Mouse (Mus musculus): ENCODE measurements around the gene Ssb. TPM values are rescaled to one million over a fixed set of nuclear protein-coding genes. Genes with fewer than 3 reads are reported as not detected.

Gene Ssb
- polyA plus RNA-seq, 1 experiment from 2014 or later: 271 TPM

DNA sequence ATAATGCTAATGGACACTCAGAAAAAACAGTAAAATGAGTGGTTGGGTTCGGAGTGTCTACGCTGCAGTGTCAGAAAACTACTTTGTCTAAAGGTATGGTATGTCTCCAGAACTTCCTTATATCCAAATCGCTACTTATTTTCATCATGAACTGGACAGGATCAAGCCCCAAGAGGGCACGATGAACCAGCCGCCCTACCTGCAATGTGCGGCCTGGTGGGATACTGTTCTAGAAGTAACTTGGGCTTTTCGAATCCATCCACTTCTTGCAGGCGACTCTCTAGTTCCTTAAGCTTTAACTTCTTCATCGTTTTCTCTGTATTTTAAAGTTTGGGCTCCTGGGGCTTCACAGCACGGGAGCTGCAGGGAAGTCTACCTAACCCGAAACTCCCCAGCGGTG is 23.7 kb downstream of the Ssb start:
- Histone ChIP-seq H3K27ac (peak overlapping the region; percentile 52; the same call in 1 of the 2 replicates), H3K36me3 (replicated peaks) (no peaks in the 10 kb centered on the region), H3K27me3 (replicated peaks) (no peaks in the 10 kb centered on the region), H3K4me3 (peak overlapping the region; percentile 59), H3K9ac (peak overlapping the region; percentile 63), H3K4me2 (peak overlapping the region; percentile 75), H3K4me1 (peaks cover 16% of the 10 kb centered on the region), H3K9me3 (no peaks in the 10 kb centered on the region)
- peak; percentile 11; the same call in 1 of the 2 replicates for ATAC-seq (replicated peaks)
- 8% methylated on average over 12 of the region's 12 CpGs for WGBS

DNA sequence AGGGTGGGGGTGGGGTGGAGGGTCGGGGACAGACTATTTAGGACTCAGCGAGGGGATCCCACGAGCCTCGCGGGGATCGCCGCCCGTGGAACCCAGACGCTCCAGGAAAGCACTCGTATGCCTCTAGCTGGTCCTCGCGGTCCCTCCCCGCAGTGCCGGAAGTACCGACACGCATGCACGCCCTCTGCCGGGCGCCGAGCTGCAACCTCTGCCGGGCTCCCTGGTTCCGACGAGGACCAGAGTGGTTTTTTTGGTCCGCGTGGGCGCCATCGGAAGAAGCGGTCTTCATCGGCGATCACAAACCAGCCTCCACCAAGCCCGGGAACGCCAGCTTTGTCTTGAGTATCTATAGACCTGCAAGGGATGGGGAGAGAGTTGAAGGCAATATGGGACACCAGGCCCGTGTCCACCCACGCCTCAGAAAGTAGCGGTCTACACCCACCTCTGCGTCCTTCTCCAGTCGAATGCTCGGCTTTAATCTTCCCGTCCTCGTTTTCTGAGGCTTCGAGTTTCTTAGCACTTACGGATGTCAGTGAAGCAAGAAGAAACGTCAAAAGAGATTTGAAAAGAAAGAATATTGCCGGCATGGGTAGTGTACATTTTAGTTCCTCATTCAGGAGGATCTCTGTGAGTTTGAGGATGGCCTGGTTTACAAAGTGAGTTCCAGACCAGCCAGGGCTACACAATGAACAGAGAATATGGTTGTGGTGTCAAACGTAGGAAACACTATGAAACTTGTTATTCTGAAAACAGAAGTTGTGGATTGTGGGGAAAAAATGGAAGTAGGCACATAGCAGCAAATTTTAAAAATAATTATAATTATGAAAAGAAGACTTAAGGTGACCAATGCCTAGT is 24.3 kb downstream of the Ssb start, which contains the start of gene Mettl5:
Gene Mettl5 (minus strand): TSS at position 165 of the 855 bp plus-strand sequence.
- WGBS: 2% methylated on average over 44 of the region's 45 CpGs
- H3K27me3 ChIP-seq (replicated peaks): no peaks in the 10 kb centered on the region
- peaks cover 16% of the 10 kb centered on the region for H3K4me1 ChIP-seq
- H3K36me3 ChIP-seq (replicated peaks): no peaks in the 10 kb centered on the region
- peak within 1 kb of the TSS; percentile 75 for H3K4me2 ChIP-seq
- no peaks in the 10 kb centered on the region for H3K9me3 ChIP-seq
- H3K9ac ChIP-seq: peak within 1 kb of the TSS; percentile 63
- peak; percentile 95 for ATAC-seq (replicated peaks)
- H3K27ac ChIP-seq: peak within 1 kb of the TSS; percentile 52
- H3K4me3 ChIP-seq: peak within 1 kb of the TSS; percentile 59

DNA sequence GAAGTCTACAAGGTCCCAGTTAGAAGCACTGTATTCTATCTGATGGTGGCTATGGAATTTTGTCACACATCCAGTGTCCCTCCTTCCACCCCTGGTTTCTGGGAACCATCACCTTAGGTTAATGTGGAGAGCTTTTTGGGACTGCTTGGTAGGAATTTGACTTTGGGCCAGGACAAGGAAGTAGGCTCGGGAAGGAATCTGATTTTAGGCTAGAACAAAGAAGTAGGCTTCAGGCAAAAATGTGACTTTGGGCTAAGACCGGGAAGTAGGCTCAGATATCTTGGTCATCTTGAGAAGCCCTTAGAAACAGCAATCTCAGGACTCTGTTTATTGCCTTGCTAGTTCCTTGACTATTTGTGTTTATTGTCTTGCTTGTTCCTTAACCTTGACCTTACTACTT is 27.6 kb downstream of the Ssb start:
- no peak for ATAC-seq (replicated peaks)

DNA sequence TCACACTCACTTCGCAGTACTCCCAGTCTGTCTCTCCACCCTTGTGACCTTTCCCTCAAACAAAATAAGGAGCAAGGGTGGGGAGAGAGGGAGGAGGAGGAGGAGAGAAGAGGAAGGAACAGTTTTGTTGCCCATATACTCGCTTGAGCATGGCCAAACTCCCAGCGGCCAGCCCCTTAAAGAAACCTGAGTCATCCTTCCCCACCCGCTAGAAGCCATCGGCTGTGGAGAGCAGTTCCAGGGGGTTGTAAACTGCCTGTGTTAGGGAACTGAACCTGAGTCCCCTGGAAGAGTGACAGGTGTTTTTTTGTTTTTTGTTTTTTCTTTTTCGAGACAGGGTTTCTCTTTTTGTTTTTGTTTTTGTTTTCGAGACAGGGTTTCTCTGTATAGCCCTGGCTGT is 29.5 kb downstream of the Ssb start:
- no peaks in the 10 kb centered on the region for H3K27me3 ChIP-seq (replicated peaks)
- no peak for ATAC-seq (replicated peaks)
- WGBS: 67% methylated on average over 7 of the region's 7 CpGs
- H3K4me3 ChIP-seq: no peak overlapping the region
- H3K4me1 ChIP-seq: peaks cover 4% of the 10 kb centered on the region; the same call in 1 of the 2 replicates
- H3K9me3 ChIP-seq: no peaks in the 10 kb centered on the region
- H3K9ac ChIP-seq: no peak overlapping the region
- no peaks in the 10 kb centered on the region for H3K36me3 ChIP-seq (replicated peaks)
- H3K4me2 ChIP-seq: no peak overlapping the region
- no peak overlapping the region for H3K27ac ChIP-seq

More for the DNA sequence above, 27.6 kb downstream of the Ssb start:
- H3K9me3 ChIP-seq: no peaks in the 10 kb centered on the region
- H3K27me3 ChIP-seq (replicated peaks): no peaks in the 10 kb centered on the region
- WGBS: 77% methylated on average over 2 of the region's 2 CpGs
- H3K4me2 ChIP-seq: no peak overlapping the region
- H3K4me1 ChIP-seq: peaks cover 16% of the 10 kb centered on the region
- H3K36me3 ChIP-seq (replicated peaks): no peaks in the 10 kb centered on the region
- no peak overlapping the region for H3K27ac ChIP-seq
- H3K9ac ChIP-seq: no peak overlapping the region
- H3K4me3 ChIP-seq: no peak overlapping the region

DNA sequence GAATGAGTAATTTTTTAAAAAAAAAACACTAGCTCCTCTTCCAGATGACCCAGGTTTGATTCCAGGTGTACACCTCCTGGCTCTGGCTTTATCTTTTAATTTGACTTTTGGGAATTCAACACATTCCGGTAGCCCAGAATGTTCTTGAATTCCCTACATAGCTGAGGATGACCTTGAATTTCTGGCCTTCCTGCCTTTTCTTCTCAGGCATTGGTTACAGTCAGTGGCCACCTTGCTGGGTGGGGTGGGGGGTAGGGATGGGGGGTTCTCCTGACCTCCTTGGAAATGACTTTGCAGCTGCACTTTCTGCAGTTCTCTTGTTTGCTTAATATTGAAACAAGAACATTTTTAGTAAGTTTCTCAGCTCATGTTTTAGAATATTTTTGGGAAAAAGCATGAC is 31.8 kb downstream of the Ssb start:
- H3K27me3 ChIP-seq (replicated peaks): no peaks in the 10 kb centered on the region
- no peak overlapping the region for H3K9ac ChIP-seq
- H3K4me2 ChIP-seq: no peak overlapping the region
- H3K4me3 ChIP-seq: no peak overlapping the region
- no peaks in the 10 kb centered on the region for H3K36me3 ChIP-seq (replicated peaks)
- 88% methylated on average over 1 of the region's 1 CpGs for WGBS
- no peak overlapping the region for H3K27ac ChIP-seq
- no peaks in the 10 kb centered on the region for H3K9me3 ChIP-seq
- peaks cover 2% of the 10 kb centered on the region; the same call in 1 of the 2 replicates for H3K4me1 ChIP-seq
- ATAC-seq (replicated peaks): no peak

DNA sequence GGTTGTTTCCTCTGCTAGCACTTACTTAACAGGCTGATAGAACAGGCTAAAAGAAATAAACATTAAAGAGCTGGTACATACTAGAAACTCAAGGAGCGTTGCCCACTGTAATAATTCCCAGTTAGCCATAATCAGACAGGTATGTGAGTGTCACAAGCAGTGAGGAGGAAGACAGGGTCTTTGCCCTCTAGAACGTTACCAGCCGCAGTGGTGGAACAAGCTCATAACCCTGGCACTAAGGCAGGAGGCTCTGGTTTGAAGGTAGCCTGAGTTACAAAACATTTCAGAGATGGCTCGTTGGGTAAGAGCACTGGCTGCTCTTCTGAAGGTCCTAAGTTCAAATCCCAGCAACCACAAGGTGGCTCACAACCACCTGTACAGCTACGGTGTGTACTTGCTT is 32.5 kb downstream of the Ssb start:
- Histone ChIP-seq H3K4me1 (peaks cover 9% of the 10 kb centered on the region), H3K4me3 (no peak overlapping the region), H3K4me2 (no peak overlapping the region), H3K27me3 (replicated peaks) (no peaks in the 10 kb centered on the region), H3K9me3 (no peaks in the 10 kb centered on the region), H3K9ac (no peak overlapping the region), H3K27ac (no peak overlapping the region), H3K36me3 (replicated peaks) (no peaks in the 10 kb centered on the region)
- 85% methylated on average over 5 of the region's 5 CpGs for WGBS
- no peak for ATAC-seq (replicated peaks)

DNA sequence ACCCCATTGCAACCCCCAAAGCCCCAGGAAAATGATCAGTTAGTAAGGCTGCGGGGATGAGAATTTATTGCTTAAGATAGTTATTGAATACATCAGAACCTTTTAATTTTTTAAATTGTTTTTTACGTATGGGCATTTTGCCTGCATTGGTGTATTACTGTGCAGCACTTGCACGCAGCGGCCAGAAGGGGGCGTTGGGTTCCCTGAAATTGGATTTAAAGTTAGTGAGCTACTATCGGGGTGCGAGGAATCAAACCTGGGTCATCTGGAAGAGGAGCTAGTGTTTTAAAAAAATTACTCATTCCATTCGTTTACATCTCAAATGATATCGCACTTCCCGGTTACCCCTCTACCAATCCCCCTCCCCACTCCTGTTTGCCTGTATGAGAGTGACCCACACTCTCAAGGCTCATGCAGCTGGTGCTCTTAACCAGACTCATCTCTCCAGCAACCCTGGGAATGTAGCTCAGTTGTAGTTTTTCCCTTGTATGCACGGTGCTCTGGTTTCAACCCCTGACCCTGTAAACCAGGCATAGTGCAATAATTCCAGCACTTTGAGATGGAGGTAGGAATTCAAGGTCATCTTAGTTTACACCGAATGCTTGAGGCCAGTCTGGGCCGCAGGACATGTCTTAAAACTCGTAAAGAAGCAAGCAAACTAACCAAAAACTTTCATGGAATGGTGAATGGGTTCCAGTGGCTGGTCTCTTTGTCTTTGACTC is 34.3 kb downstream of the Ssb start:
- H3K4me1 ChIP-seq: peaks cover 17% of the 10 kb centered on the region

DNA sequence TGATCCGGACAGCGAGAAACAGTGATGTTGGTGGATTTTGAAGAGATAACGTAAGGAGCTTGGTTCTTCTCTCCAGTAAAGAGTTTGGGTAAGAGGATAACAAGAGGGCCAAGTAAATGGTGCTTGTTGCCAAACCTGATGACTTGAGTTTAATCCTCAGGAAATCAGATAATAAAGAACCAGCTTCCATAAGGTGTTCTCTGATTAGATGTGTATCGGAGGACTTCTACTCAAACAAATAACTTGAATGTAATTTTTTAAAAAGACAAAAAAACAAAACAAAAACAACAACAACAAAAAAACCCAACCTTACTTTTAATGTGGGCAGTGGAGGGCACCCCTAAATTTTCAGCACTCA is 34.8 kb downstream of the Ssb start:
- WGBS: 96% methylated on average over 4 of the region's 4 CpGs
- H3K27ac ChIP-seq: no peak overlapping the region

More for the DNA sequence above, 34.3 kb downstream of the Ssb start:
- Histone ChIP-seq H3K9ac (no peak overlapping the region), H3K4me3 (no peak overlapping the region), H3K27me3 (replicated peaks) (no peaks in the 10 kb centered on the region), H3K36me3 (replicated peaks) (no peaks in the 10 kb centered on the region), H3K4me2 (no peak overlapping the region), H3K9me3 (no peaks in the 10 kb centered on the region), H3K27ac (no peak overlapping the region)
- ATAC-seq (replicated peaks): no peak
- 64% methylated on average over 14 of the region's 14 CpGs for WGBS

DNA sequence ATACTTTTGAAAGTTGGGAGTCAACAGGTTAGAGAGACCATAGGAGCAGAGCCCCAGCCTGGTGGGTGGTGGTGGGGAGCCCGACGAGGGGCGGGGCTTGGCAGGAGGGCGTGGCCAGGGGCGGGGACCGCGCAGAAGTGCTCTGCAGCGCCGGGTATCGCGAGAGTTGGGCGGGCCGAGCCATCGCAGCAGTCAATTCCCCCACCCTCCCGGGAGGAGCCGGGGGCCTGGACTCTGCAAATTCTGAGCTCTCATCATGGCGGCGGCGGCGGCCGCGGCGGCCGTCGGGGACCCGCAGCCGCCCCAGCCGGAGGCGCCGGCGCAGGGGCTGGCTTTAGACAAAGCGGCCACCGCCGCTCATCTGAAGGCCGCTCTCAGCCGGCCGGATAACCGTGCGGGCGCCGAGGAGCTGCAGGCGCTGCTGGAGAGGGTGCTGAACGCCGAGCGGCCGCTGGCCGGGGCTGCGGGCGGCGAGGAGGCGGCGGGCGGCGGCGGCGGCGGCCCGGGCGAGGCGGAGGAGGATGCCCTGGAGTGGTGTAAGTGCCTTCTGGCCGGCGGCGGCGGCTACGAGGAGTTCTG is 35.8 kb downstream of the Ssb start, which contains the start of gene Ubr3:
Gene Ubr3 (plus strand): TSS at position 208 of the 579 bp plus-strand sequence.
- Histone ChIP-seq H3K36me3 (replicated peaks) (no peaks in the 10 kb centered on the region), H3K9ac (peak within 1 kb of the TSS; percentile 80), H3K4me1 (peaks cover 17% of the 10 kb centered on the region), H3K4me2 (peak within 1 kb of the TSS; percentile 90), H3K4me3 (peak within 1 kb of the TSS; percentile 62), H3K9me3 (no peaks in the 10 kb centered on the region), H3K27ac (peak within 1 kb of the TSS; percentile 92), H3K27me3 (replicated peaks) (no peaks in the 10 kb centered on the region)
- WGBS: under 1% methylated on average over 63 of the region's 65 CpGs
- ATAC-seq (replicated peaks): peak; percentile 97

More for the DNA sequence above, 34.8 kb downstream of the Ssb start:
- Histone ChIP-seq H3K36me3 (replicated peaks) (no peaks in the 10 kb centered on the region), H3K4me1 (peaks cover 17% of the 10 kb centered on the region), H3K27me3 (replicated peaks) (no peaks in the 10 kb centered on the region), H3K9me3 (no peaks in the 10 kb centered on the region), H3K4me2 (no peak overlapping the region), H3K4me3 (no peak overlapping the region), H3K9ac (no peak overlapping the region)
- no peak for ATAC-seq (replicated peaks)

DNA sequence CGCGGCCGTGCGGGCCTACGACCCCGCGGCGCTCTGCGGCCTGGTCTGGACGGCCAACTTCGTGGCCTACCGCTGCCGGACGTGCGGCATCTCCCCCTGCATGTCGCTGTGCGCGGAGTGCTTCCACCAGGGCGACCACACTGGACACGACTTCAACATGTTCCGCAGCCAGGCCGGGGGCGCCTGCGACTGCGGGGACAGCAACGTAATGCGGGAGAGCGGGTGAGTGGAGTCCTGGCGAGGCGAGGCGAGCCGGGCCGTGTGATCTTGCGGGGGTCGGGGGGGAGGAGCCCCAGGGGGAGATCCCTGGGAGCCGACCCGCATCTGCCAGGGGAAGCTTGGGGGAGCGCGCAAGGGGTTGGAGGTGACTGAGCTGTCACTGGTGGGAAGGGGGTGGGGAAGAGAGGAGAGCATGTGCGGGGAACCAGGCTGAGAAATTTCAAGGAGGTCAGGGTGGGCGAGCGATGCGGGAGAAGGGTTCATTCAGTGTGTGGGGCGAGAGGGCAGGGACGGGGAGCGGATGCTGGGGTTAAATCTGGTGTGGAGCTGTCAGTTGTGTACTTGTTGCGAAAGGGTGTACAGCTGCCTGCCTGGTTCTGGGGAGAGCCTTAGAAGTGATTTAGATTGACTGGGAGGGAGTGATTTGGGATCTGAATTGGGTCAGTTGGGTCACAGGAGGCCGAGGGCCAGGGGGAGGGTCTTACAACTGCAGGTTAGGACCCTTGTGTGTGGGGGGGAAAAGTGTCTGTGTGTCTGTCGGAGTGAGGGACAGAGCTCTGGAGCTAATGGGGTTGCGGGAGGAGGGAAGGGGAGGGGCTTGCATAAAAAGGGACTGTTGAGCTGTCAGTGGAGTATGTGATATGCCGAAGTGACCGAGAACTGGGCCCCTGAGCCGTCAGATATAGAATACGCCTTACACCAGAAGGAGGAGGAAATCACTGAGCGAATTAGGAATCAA is 36.5 kb downstream of the Ssb start:
- peak; percentile 74 for ATAC-seq (replicated peaks)

DNA sequence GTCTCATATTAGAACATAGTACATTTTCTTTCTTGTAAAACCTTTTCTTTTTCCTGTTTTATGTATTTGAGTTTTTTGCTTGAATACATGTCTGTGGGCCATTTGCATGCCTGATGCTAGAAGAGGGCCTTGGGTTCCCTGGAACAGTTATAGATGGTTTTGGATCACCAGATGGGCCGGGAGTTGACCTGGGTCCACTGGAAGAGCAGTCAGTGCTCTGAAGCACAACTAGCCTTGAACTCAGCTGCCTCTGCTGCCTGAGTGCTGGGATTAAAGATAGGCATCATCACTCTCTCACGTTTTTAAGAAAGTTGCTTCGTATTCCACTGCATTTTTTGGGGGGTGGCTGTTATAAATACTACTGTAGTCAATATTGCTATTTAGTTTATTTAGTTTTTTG is 42.2 kb downstream of the Ssb start:
- no peak overlapping the region for H3K9ac ChIP-seq
- H3K36me3 ChIP-seq (replicated peaks): no peaks in the 10 kb centered on the region
- ATAC-seq (replicated peaks): no peak
- no peak overlapping the region for H3K4me3 ChIP-seq
- H3K4me1 ChIP-seq: peaks cover 12% of the 10 kb centered on the region
- H3K9me3 ChIP-seq: no peaks in the 10 kb centered on the region
- H3K4me2 ChIP-seq: no peak overlapping the region
- H3K27ac ChIP-seq: no peak overlapping the region
- no peaks in the 10 kb centered on the region for H3K27me3 ChIP-seq (replicated peaks)
- 94% methylated on average over 3 of the region's 3 CpGs for WGBS

More for the DNA sequence above, 36.5 kb downstream of the Ssb start:
- H3K9ac ChIP-seq: peak overlapping the region; percentile 80
- no peaks in the 10 kb centered on the region for H3K27me3 ChIP-seq (replicated peaks)
- H3K4me2 ChIP-seq: peak overlapping the region; percentile 90
- no peaks in the 10 kb centered on the region for H3K36me3 ChIP-seq (replicated peaks)
- no peaks in the 10 kb centered on the region for H3K9me3 ChIP-seq
- peak overlapping the region; percentile 62 for H3K4me3 ChIP-seq
- peaks cover 17% of the 10 kb centered on the region for H3K4me1 ChIP-seq
- H3K27ac ChIP-seq: peak overlapping the region; percentile 92
- WGBS: under 1% methylated on average over 48 of the region's 55 CpGs
